Mouse (Mus musculus) kidney, embryonic 14.5 days (tissue): ENCODE results near the gene Foxc2. TPM values are rescaled to one million over a fixed set of nuclear protein-coding genes. Genes with fewer than 3 reads are reported as not detected.

Source experiments
- ATAC-seq: fragments of 200-750 bp; cut with Nextera tagmentation; 2 replicates; pipeline ENCODE4 v1.8.0; 2017; ENCODE audit warnings: moderate number of reproducible peaks, mild to moderate bottlenecking, moderate TSS enrichment, moderate library complexity; ENCODE audit not compliant: low FRiP score, low TSS enrichment
- H3K27ac ChIP-seq: fragments of 300-500 bp; sonication (generic); 2 replicates; pipeline ENCODE4 v1.5.1; 2014; ENCODE audit warnings: low read depth, mild to moderate bottlenecking, low read length, moderate library complexity, mixed read lengths
- H3K27me3 ChIP-seq: fragments of 300-500 bp; sonication (generic); 2 replicates; pipeline ENCODE4 v1.6.1; 2014; ENCODE audit warnings: mild to moderate bottlenecking, low read length; ENCODE audit not compliant: control insufficient read depth, insufficient read depth
- H3K36me3 ChIP-seq: fragments of 300-500 bp; sonication (generic); 2 replicates; pipeline ENCODE4 v1.6.1; 2014; ENCODE audit warnings: low read length, mixed read lengths; ENCODE audit not compliant: control insufficient read depth, insufficient read depth
- H3K4me1 ChIP-seq: fragments of 300-500 bp; sonication (generic); 2 replicates; pipeline ENCODE4 v1.6.1; 2014; ENCODE audit warnings: low read length, mixed read lengths; ENCODE audit not compliant: control insufficient read depth, insufficient read depth
- H3K4me2 ChIP-seq: fragments of 300-500 bp; sonication (generic); replicated peaks from 2 replicates; pipeline ENCODE4 v1.6.1; 2014; ENCODE audit warnings: low read depth, mild to moderate bottlenecking, low read length
- H3K4me3 ChIP-seq: fragments of 300-500 bp; sonication (generic); 2 replicates; pipeline ENCODE4 v1.5.1; 2014; ENCODE audit warnings: mild to moderate bottlenecking, low read length
- H3K9ac ChIP-seq: fragments of 300-500 bp; sonication (generic); 2 replicates; pipeline ENCODE4 v1.6.1; 2014; ENCODE audit warnings: low read depth, mild to moderate bottlenecking, low read length, moderate library complexity
- H3K9me3 ChIP-seq: fragments of 300-500 bp; sonication (generic); 2 replicates; pipeline ENCODE4 v1.6.1; 2016; ENCODE audit warnings: low read length; ENCODE audit not compliant: control insufficient read depth
- WGBS: fragments of 180-500 bp; shearing (Covaris S2); extraction: QIAGEN DNeasy Blood & Tissue Kit; methylation state at CpG from one replicate; pipeline ENCODE4 v1.1.7; 2014; 5-methylcytosine and 5-hydroxymethylcytosine counted together
- polyA plus RNA-seq: library from polyadenylated mRNA; unstranded; fragments of >200 nt; fragmentation: Nextera tagmentation; extraction: Ambion mirVana; gene quantifications from 2 replicates; pipeline ENCODE4 v1.2.1, GENCODE M21; 2014

Gene Foxc2
- polyA plus RNA-seq, 1 experiment from 2014 or later = 52.3 TPM

- no peaks in the 10 kb centered on the region for H3K9me3 ChIP-seq
- no peaks in the 10 kb centered on the region for H3K36me3 ChIP-seq
- no peak overlapping the region; the same call in 1 of the 2 replicates for H3K4me2 ChIP-seq
- no peak overlapping the region for H3K4me3 ChIP-seq
- H3K4me1 ChIP-seq = peaks cover 5% of the 10 kb centered on the region; the same call in 1 of the 2 replicates
- WGBS = 4% methylated on average over 8 of the region's 8 CpGs
- H3K27ac ChIP-seq = no peak overlapping the region
- no peak overlapping the region for H3K9ac ChIP-seq
- H3K27me3 ChIP-seq = no peaks in the 10 kb centered on the region
- 0 out of 2 replicates have a peak, but pooled peaks have one; percentile 46 for ATAC-seq
Observed at GRCm38 (mm10) chr8:121148573-121149083, 32.7 kb downstream of the Foxc2 start.

- no peaks in the 10 kb centered on the region for H3K9me3 ChIP-seq
- H3K4me3 ChIP-seq = no peak overlapping the region
- H3K4me2 ChIP-seq = no peak overlapping the region
- no peaks in the 10 kb centered on the region for H3K27me3 ChIP-seq
- WGBS = 55% methylated on average over 12 of the region's 12 CpGs
- no peak overlapping the region for H3K27ac ChIP-seq
- no peak for ATAC-seq
- no peaks in the 10 kb centered on the region for H3K36me3 ChIP-seq
- peaks cover 5% of the 10 kb centered on the region; the same call in 1 of the 2 replicates for H3K4me1 ChIP-seq
- no peak overlapping the region for H3K9ac ChIP-seq
Observed at GRCm38 (mm10) chr8:121152394-121152793, 36.4 kb downstream of the Foxc2 start.

- 90% methylated on average over 7 of the region's 7 CpGs for WGBS
- Histone ChIP-seq H3K27ac (no peak overlapping the region), H3K4me3 (no peak overlapping the region), H3K9ac (no peak overlapping the region), H3K27me3 (no peaks in the 10 kb centered on the region), H3K4me1 (0 out of 2 replicates have a peak, but pooled peaks cover 12% of the 10 kb centered on the region), H3K4me2 (no peak overlapping the region), H3K36me3 (no peaks in the 10 kb centered on the region), H3K9me3 (no peaks in the 10 kb centered on the region)
- no peak for ATAC-seq
Observed at GRCm38 (mm10) chr8:121156990-121157491, 41.1 kb downstream of the Foxc2 start.

GRCm38 (mm10) chr8:121158812-121159211, 42.8 kb downstream of the Foxc2 start:
- Histone ChIP-seq H3K4me1 (0 out of 2 replicates have a peak, but pooled peaks cover 15% of the 10 kb centered on the region), H3K27me3 (no peaks in the 10 kb centered on the region), H3K36me3 (no peaks in the 10 kb centered on the region), H3K9me3 (no peaks in the 10 kb centered on the region), H3K4me3 (no peak overlapping the region), H3K4me2 (no peak overlapping the region), H3K9ac (no peak overlapping the region), H3K27ac (no peak overlapping the region)
- WGBS = 54% methylated on average over 13 of the region's 13 CpGs
- ATAC-seq = peak; percentile 58

GRCm38 (mm10) chr8:121161437-121161836, 45.5 kb downstream of the Foxc2 start:
- WGBS = 87% methylated on average over 5 of the region's 5 CpGs
- H3K9me3 ChIP-seq = no peaks in the 10 kb centered on the region
- ATAC-seq = no peak

GRCm38 (mm10) chr8:121162413-121162812, 46.4 kb downstream of the Foxc2 start:
- H3K9ac ChIP-seq = no peak overlapping the region
- H3K4me1 ChIP-seq = peaks cover 22% of the 10 kb centered on the region
- H3K4me3 ChIP-seq = no peak overlapping the region
- no peaks in the 10 kb centered on the region for H3K36me3 ChIP-seq
- no peaks in the 10 kb centered on the region for H3K9me3 ChIP-seq
- 80% methylated on average over 4 of the region's 4 CpGs for WGBS
- H3K27ac ChIP-seq = no peak overlapping the region
- ATAC-seq = no peak
- no peak overlapping the region for H3K4me2 ChIP-seq
- no peaks in the 10 kb centered on the region for H3K27me3 ChIP-seq

More at GRCm38 (mm10) chr8:121161437-121161836, 45.5 kb downstream of the Foxc2 start:
- Histone ChIP-seq H3K4me2 (no peak overlapping the region), H3K4me1 (peaks cover 22% of the 10 kb centered on the region), H3K27me3 (no peaks in the 10 kb centered on the region), H3K27ac (no peak overlapping the region), H3K4me3 (no peak overlapping the region), H3K36me3 (no peaks in the 10 kb centered on the region), H3K9ac (no peak overlapping the region)

- Histone ChIP-seq H3K4me2 (no peak overlapping the region), H3K4me1 (peaks cover 22% of the 10 kb centered on the region), H3K27me3 (no peaks in the 10 kb centered on the region), H3K9me3 (no peaks in the 10 kb centered on the region), H3K9ac (no peak overlapping the region), H3K27ac (no peak overlapping the region), H3K36me3 (no peaks in the 10 kb centered on the region), H3K4me3 (no peak overlapping the region)
- 67% methylated on average over 11 of the region's 11 CpGs for WGBS
- no peak for ATAC-seq
Observed at GRCm38 (mm10) chr8:121162906-121163695, 47.1 kb downstream of the Foxc2 start.

GRCm38 (mm10) chr8:121164017-121164469, 48.1 kb downstream of the Foxc2 start:
- Histone ChIP-seq H3K27ac (no peak overlapping the region), H3K4me1 (peaks cover 18% of the 10 kb centered on the region), H3K27me3 (no peaks in the 10 kb centered on the region), H3K9ac (no peak overlapping the region), H3K4me2 (no peak overlapping the region), H3K9me3 (no peaks in the 10 kb centered on the region), H3K4me3 (no peak overlapping the region), H3K36me3 (no peaks in the 10 kb centered on the region)
- ATAC-seq = peak; percentile 56; the same call in 1 of the 2 replicates
- WGBS = 53% methylated on average over 8 of the region's 8 CpGs

- Histone ChIP-seq H3K4me2 (no peak overlapping the region), H3K27me3 (no peaks in the 10 kb centered on the region), H3K9ac (no peak overlapping the region), H3K27ac (no peak overlapping the region), H3K4me3 (no peak overlapping the region), H3K36me3 (no peaks in the 10 kb centered on the region), H3K4me1 (peaks cover 26% of the 10 kb centered on the region), H3K9me3 (no peaks in the 10 kb centered on the region)
- WGBS = 74% methylated on average over 5 of the region's 5 CpGs
- no peak for ATAC-seq
Observed at GRCm38 (mm10) chr8:121168033-121168432, 52.1 kb downstream of the Foxc2 start.
